Mouse (Mus musculus) E14TG2a.4 (cell line): ENCODE results near the gene Gtf3c2.

Source experiments
- H3K27me3 ChIP-seq: 2 replicates; pipeline ENCODE4 v1.6.1; 2014; ENCODE audit warnings: low read length, control low read depth; ENCODE audit not compliant: insufficient read depth
- H3K36me3 ChIP-seq: 2 replicates; pipeline ENCODE4 v1.6.1; 2014; ENCODE audit warnings: low read length, control low read depth; ENCODE audit not compliant: insufficient read depth
- H3K4me1 ChIP-seq: replicated peaks from 2 replicates; pipeline ENCODE4 v1.6.1; 2014; ENCODE audit warnings: low read depth, low read length, control low read depth
- H3K4me3 ChIP-seq: replicated peaks from 2 replicates; pipeline ENCODE4 v1.5.1; 2014; ENCODE audit warnings: mild to moderate bottlenecking, low read length
- H3K9me3 ChIP-seq: 2 replicates; pipeline ENCODE4 v1.6.1; 2014; ENCODE audit warnings: low read length, control low read depth
- CTCF ChIP-seq: conservative IDR thresholded peaks from 2 replicates; pipeline ENCODE4 v1.5.1; 2014; ENCODE audit warnings: low read length
- NANOG ChIP-seq: IDR thresholded peaks from 2 replicates; pipeline ENCODE4 v1.6.1; 2014; ENCODE audit warnings: borderline replicate concordance, low read length, mixed read lengths
- POU5F1 ChIP-seq: IDR thresholded peaks from 2 replicates; pipeline ENCODE4 v1.6.1; 2014; ENCODE audit warnings: low read length, borderline replicate concordance

The Gtf3c2 gene

GRCm38 (mm10) chr5:31181183-31181770 is 1.3 kb upstream of the Gtf3c2 start:
- Histone ChIP-seq H3K4me1 (peaks cover 51% of the 10 kb centered on the region), H3K27me3 (no peaks in the 10 kb centered on the region), H3K36me3 (peaks cover 17% of the 10 kb centered on the region), H3K4me3 (peak overlapping the region; percentile 100), H3K9me3 (no peaks in the 10 kb centered on the region)
- TF ChIP-seq CTCF (no peak), POU5F1 (no peak), NANOG (no peak)

GRCm38 (mm10) chr5:31179301-31179765 is 611 bp downstream of the Gtf3c2 start:
- TF ChIP-seq CTCF (no peak), POU5F1 (no peak), NANOG (no peak)
- Histone ChIP-seq H3K4me3 (peak overlapping the region; percentile 100), H3K36me3 (peaks cover 34% of the 10 kb centered on the region), H3K4me1 (peaks cover 61% of the 10 kb centered on the region), H3K9me3 (no peaks in the 10 kb centered on the region), H3K27me3 (no peaks in the 10 kb centered on the region)

- no peak for TF ChIP-seq POU5F1
- no peak for TF ChIP-seq NANOG
- no peak for TF ChIP-seq CTCF
- Histone ChIP-seq H3K9me3 (no peaks in the 10 kb centered on the region), H3K4me1 (peaks cover 19% of the 10 kb centered on the region), H3K36me3 (peaks cover 98% of the 10 kb centered on the region), H3K27me3 (no peaks in the 10 kb centered on the region), H3K4me3 (no peak overlapping the region)
Measured at GRCm38 (mm10) chr5:31168630-31169029, 11.3 kb downstream of the Gtf3c2 start.

- Histone ChIP-seq H3K36me3 (peaks cover 100% of the 10 kb centered on the region), H3K27me3 (no peaks in the 10 kb centered on the region), H3K9me3 (no peaks in the 10 kb centered on the region), H3K4me3 (no peak overlapping the region), H3K4me1 (peaks cover 21% of the 10 kb centered on the region)
- TF ChIP-seq CTCF: no peak
- no peak for TF ChIP-seq POU5F1
- no peak for TF ChIP-seq NANOG
Measured at GRCm38 (mm10) chr5:31164878-31165277, 15.1 kb downstream of the Gtf3c2 start.

GRCm38 (mm10) chr5:31162462-31162861 is 17.5 kb downstream of the Gtf3c2 start:
- Histone ChIP-seq H3K9me3 (no peaks in the 10 kb centered on the region), H3K4me1 (peaks cover 14% of the 10 kb centered on the region; the same call in 1 of the 2 replicates), H3K27me3 (no peaks in the 10 kb centered on the region), H3K4me3 (no peak overlapping the region), H3K36me3 (peaks cover 100% of the 10 kb centered on the region)
- TF ChIP-seq CTCF (no peak), POU5F1 (no peak), NANOG (no peak)

GRCm38 (mm10) chr5:31154152-31154553 is 25.8 kb downstream of the Gtf3c2 start, which contains the start of gene Mpv17:
TSS of gene Mpv17 (minus strand) at chr5:31154251.
- H3K4me1 ChIP-seq: peaks cover 46% of the 10 kb centered on the region
- peaks cover 69% of the 10 kb centered on the region for H3K36me3 ChIP-seq
- TF ChIP-seq NANOG (no peak), POU5F1 (no peak), CTCF (no peak)
- no peaks in the 10 kb centered on the region for H3K9me3 ChIP-seq
- H3K27me3 ChIP-seq: no peaks in the 10 kb centered on the region
- H3K4me3 ChIP-seq: peak within 1 kb of the TSS; percentile 82

GRCm38 (mm10) chr5:31153516-31154151 is 26.3 kb downstream of the Gtf3c2 start:
- H3K9me3 ChIP-seq: no peaks in the 10 kb centered on the region
- peaks cover 46% of the 10 kb centered on the region for H3K4me1 ChIP-seq
- H3K36me3 ChIP-seq: peaks cover 67% of the 10 kb centered on the region
- H3K27me3 ChIP-seq: no peaks in the 10 kb centered on the region
- no peak for TF ChIP-seq POU5F1
- TF ChIP-seq CTCF: no peak
- no peak for TF ChIP-seq NANOG
- peak overlapping the region; percentile 82 for H3K4me3 ChIP-seq

- no peaks in the 10 kb centered on the region for H3K27me3 ChIP-seq
Measured at GRCm38 (mm10) chr5:31151746-31152145, 28.2 kb downstream of the Gtf3c2 start.

GRCm38 (mm10) chr5:31149781-31150180 is 30.2 kb downstream of the Gtf3c2 start:
- Histone ChIP-seq H3K27me3 (no peaks in the 10 kb centered on the region), H3K4me3 (no peak overlapping the region)
- TF ChIP-seq CTCF: no peak
- TF ChIP-seq POU5F1: no peak
- TF ChIP-seq NANOG: no peak

More at GRCm38 (mm10) chr5:31151746-31152145, 28.2 kb downstream of the Gtf3c2 start:
- Histone ChIP-seq H3K36me3 (peaks cover 66% of the 10 kb centered on the region), H3K4me3 (no peak overlapping the region), H3K9me3 (no peaks in the 10 kb centered on the region), H3K4me1 (peaks cover 46% of the 10 kb centered on the region)
- TF ChIP-seq NANOG (no peak), POU5F1 (no peak), CTCF (no peak)

More at GRCm38 (mm10) chr5:31149781-31150180, 30.2 kb downstream of the Gtf3c2 start:
- H3K36me3 ChIP-seq: peaks cover 63% of the 10 kb centered on the region
- H3K9me3 ChIP-seq: no peaks in the 10 kb centered on the region
- H3K4me1 ChIP-seq: peaks cover 48% of the 10 kb centered on the region
